In genomic region chr9:57856456-57856855, GRCm38 (mm10) we compare ENCODE assay signal across 31 mouse cellular contexts.
"Had no signal": no experiment of that assay in that cellular context is flagged by ENCODE, and none has a peak within 500 bp of the region (broad histone marks: within the 10 kb centered on the region; RNA-seq: fewer than 3 reads in every experiment).

No protein-coding gene starts in this region.

- H3K4me3 ChIP-seq: left cerebral cortex, adult 2 months; limb, embryonic 10.5 days; limb, embryonic 12.5 days; limb, embryonic 13.5 days; limb, embryonic 15.5 days; liver, embryonic 13.5 days; liver, embryonic 15.5 days; lung, embryonic 15.5 days; megakaryocyte, embryonic 14.5 days; midbrain, embryonic 10.5 days; midbrain, embryonic 12.5 days; midbrain, embryonic 13.5 days; midbrain, embryonic 15.5 days; neural tube, embryonic 12.5 days; neural tube, embryonic 13.5 days had no signal

- H3K27ac ChIP-seq: left cerebral cortex, adult 2 months; limb, embryonic 10.5 days; limb, embryonic 12.5 days; limb, embryonic 13.5 days; limb, embryonic 15.5 days; liver, embryonic 13.5 days; liver, embryonic 14.5 days; liver, embryonic 15.5 days; lung, embryonic 15.5 days; macrophage; midbrain, embryonic 10.5 days; midbrain, embryonic 12.5 days; midbrain, embryonic 13.5 days; midbrain, embryonic 15.5 days; neural tube, embryonic 12.5 days; neural tube, embryonic 13.5 days had no signal

- ATAC-seq: lung, postnatal 0 days; midbrain, embryonic 13.5 days; midbrain, embryonic 15.5 days; midbrain, embryonic 16.5 days had no signal

- DNase-seq: left cerebral cortex, postnatal 4 days; liver; liver, embryonic 13.5 days; lung, adult 18-20 months; lung, adult 2 months; lung, embryonic 14.5 days; lung, postnatal 10 days; lung, postnatal 14 days; lung, postnatal 36 days; lung, postnatal 4 days; midbrain, embryonic 14.5 days had no signal

- H3K36me3 ChIP-seq: limb, embryonic 10.5 days; limb, embryonic 12.5 days; limb, embryonic 13.5 days; limb, embryonic 15.5 days; liver, embryonic 13.5 days; liver, embryonic 15.5 days; lung, embryonic 15.5 days; midbrain, embryonic 10.5 days; midbrain, embryonic 12.5 days; midbrain, embryonic 13.5 days; midbrain, embryonic 15.5 days; neural tube, embryonic 12.5 days; neural tube, embryonic 13.5 days had no signal

- H3K4me2 ChIP-seq: limb, embryonic 12.5 days; limb, embryonic 13.5 days; limb, embryonic 15.5 days; liver, embryonic 11.5 days; liver, embryonic 13.5 days; liver, embryonic 15.5 days; lung, embryonic 14.5 days; lung, embryonic 15.5 days; midbrain, embryonic 11.5 days; midbrain, embryonic 12.5 days; midbrain, embryonic 13.5 days; midbrain, embryonic 15.5 days; neural tube, embryonic 12.5 days; neural tube, embryonic 13.5 days had no signal

- H3K27me3 ChIP-seq: limb, embryonic 12.5 days; limb, embryonic 13.5 days; limb, embryonic 15.5 days; liver, embryonic 13.5 days; megakaryocyte, embryonic 14.5 days; midbrain, embryonic 12.5 days; midbrain, embryonic 13.5 days; midbrain, embryonic 15.5 days; neural tube, embryonic 12.5 days; neural tube, embryonic 13.5 days had no signal

- H3K9ac ChIP-seq: limb, embryonic 12.5 days; limb, embryonic 13.5 days; limb, embryonic 15.5 days; liver, embryonic 13.5 days; liver, embryonic 14.5 days; liver, embryonic 15.5 days; lung, embryonic 14.5 days; lung, embryonic 15.5 days; midbrain, embryonic 12.5 days; midbrain, embryonic 13.5 days; midbrain, embryonic 15.5 days; neural tube, embryonic 12.5 days; neural tube, embryonic 13.5 days had no signal

- H3K9me3 ChIP-seq: limb, embryonic 10.5 days; limb, embryonic 12.5 days; limb, embryonic 13.5 days; limb, embryonic 15.5 days; liver, embryonic 13.5 days; liver, embryonic 15.5 days; lung, embryonic 15.5 days; megakaryocyte, embryonic 14.5 days; midbrain, embryonic 10.5 days; midbrain, embryonic 12.5 days; midbrain, embryonic 13.5 days; midbrain, embryonic 15.5 days; neural tube, embryonic 12.5 days; neural tube, embryonic 13.5 days had no signal

- H3K4me1 ChIP-seq: limb, embryonic 10.5 days; limb, embryonic 12.5 days; limb, embryonic 13.5 days; limb, embryonic 15.5 days; liver, embryonic 13.5 days; liver, embryonic 15.5 days; lung, embryonic 15.5 days; midbrain, embryonic 10.5 days; midbrain, embryonic 13.5 days; neural tube, embryonic 12.5 days had no signal
